Comparison of ENCODE assay signal across 21 mouse cellular contexts in genomic region chr17:79937921-79938601, GRCm38 (mm10). TPM values are rescaled to one million over a fixed set of nuclear protein-coding genes. Genes with fewer than 3 reads are reported as not detected.
A peak's percentile ranks its signal among the peaks of the same experiment; 100 is the strongest.
DNase-seq lines count a peak whose midpoint lies in the region; ATAC-seq and TF ChIP-seq lines count a peak whose summit lies in the region.
"Had no signal": no experiment of that assay in that cellular context is flagged by ENCODE, and none has a peak within 500 bp of the region (broad histone marks: within the 10 kb centered on the region; RNA-seq: fewer than 3 reads in every experiment).

No protein-coding gene starts in this region.

- H3K9ac ChIP-seq in liver, embryonic 13.5 days, result no peak overlapping the region
- H3K9ac ChIP-seq: embryonic facial prominence, embryonic 15.5 days; forebrain, embryonic 13.5 days; limb, embryonic 12.5 days; neural tube, embryonic 12.5 days had no signal

- TF ChIP-seq CTCF in small intestine, adult 2 months (IDR thresholded peaks at IDR 0.05; ENCODE audit: extremely low read depth, insufficient read length, insufficient replicate concordance, low read depth, low read length), result no peak

- TF ChIP-seq POLR2A in small intestine, adult 2 months (IDR thresholded peaks at IDR 0.05; ENCODE audit: low read depth, low read length), result no peak

- ATAC-seq in liver, embryonic 13.5 days (ENCODE audit: low read depth), result peak; percentile 47
- no peak for ATAC-seq in erythroblast, adult 5-6 weeks (replicated peaks; ENCODE audit: low FRiP score, poor library complexity, severe bottlenecking)
- ATAC-seq: forebrain, embryonic 13.5 days; hindbrain, embryonic 16.5 days; lung, postnatal 0 days had no signal

- H3K9me3 ChIP-seq in liver, embryonic 13.5 days (replicated peaks), result no peaks in the 10 kb centered on the region
- H3K9me3 ChIP-seq: embryonic facial prominence, embryonic 15.5 days; forebrain, embryonic 13.5 days; limb, embryonic 12.5 days; neural tube, embryonic 12.5 days had no signal

- no peaks in the 10 kb centered on the region for H3K36me3 ChIP-seq in liver, embryonic 13.5 days
- H3K36me3 ChIP-seq in small intestine, adult 2 months (ENCODE audit: control insufficient read depth, insufficient read depth, low read length), result no peaks in the 10 kb centered on the region
- H3K36me3 ChIP-seq: embryonic facial prominence, embryonic 15.5 days; limb, embryonic 12.5 days; neural tube, embryonic 12.5 days had no signal

- DNase-seq in adrenal gland, adult 2 months, result peak; percentile 54
- DNase-seq in adrenal gland, postnatal 4 days (ENCODE audit: low spot score in 2 of 2), result no peak
- no peak for DNase-seq in liver, embryonic 13.5 days
- DNase-seq in liver, result no peak
- DNase-seq in brain, adult 2 months (ENCODE audit: low read depth, low spot score), result peak; percentile 20
- DNase-seq in frontal cortex, postnatal 25 days (ENCODE audit: low spot score in 2 of 2), result no peak
- DNase-seq: cerebellum, adult 2 months; gastrocnemius, adult 2 months; right cerebral cortex, postnatal 25 days had no signal

- no peak overlapping the region for H3K4me2 ChIP-seq in liver, embryonic 13.5 days
- H3K4me2 ChIP-seq: embryonic facial prominence, embryonic 15.5 days; forebrain, embryonic 13.5 days; heart, embryonic 11.5 days; limb, embryonic 12.5 days; neural tube, embryonic 12.5 days had no signal

- WGBS in liver, embryonic 13.5 days (ENCODE audit: insufficient replicate concordance), result 69% methylated on average over 10 of the region's 10 CpGs
- 59% methylated on average over 10 of the region's 10 CpGs for WGBS in small intestine, adult 2 months

- no peak overlapping the region for H3K4me3 ChIP-seq in liver, embryonic 13.5 days (replicated peaks)
- no peak overlapping the region for H3K4me3 ChIP-seq in small intestine, adult 2 months (ENCODE audit: low read depth, low read length)
- H3K4me3 ChIP-seq: embryonic facial prominence, embryonic 15.5 days; forebrain, embryonic 13.5 days; gastrocnemius, adult 2 months; layer of hippocampus, adult 2 months; left cerebral cortex, adult 2 months; limb, embryonic 12.5 days; megakaryocyte, embryonic 14.5 days; neural tube, embryonic 12.5 days had no signal

- no peaks in the 10 kb centered on the region; the same call in 1 of the 2 replicates for H3K27me3 ChIP-seq in liver, embryonic 13.5 days
- H3K27me3 ChIP-seq in small intestine, adult 2 months (ENCODE audit: control insufficient read depth, insufficient read depth, low read length), result no peaks in the 10 kb centered on the region
- H3K27me3 ChIP-seq: embryonic facial prominence, embryonic 15.5 days; forebrain, embryonic 13.5 days; limb, embryonic 12.5 days; neural tube, embryonic 12.5 days had no signal

- no peak overlapping the region for H3K27ac ChIP-seq in liver, embryonic 13.5 days
- H3K27ac ChIP-seq in small intestine, adult 2 months (ENCODE audit: insufficient read depth, low read depth, low read length), result peak overlapping the region; percentile 91
- H3K27ac ChIP-seq: embryonic facial prominence, embryonic 15.5 days; forebrain, embryonic 13.5 days; gastrocnemius, adult 2 months; layer of hippocampus, adult 2 months; left cerebral cortex, adult 2 months; limb, embryonic 12.5 days; neural tube, embryonic 12.5 days had no signal

- H3K4me1 ChIP-seq in liver, embryonic 13.5 days (replicated peaks), result peaks cover 13% of the 10 kb centered on the region
- peaks cover 12% of the 10 kb centered on the region; the same call in 1 of the 2 replicates for H3K4me1 ChIP-seq in small intestine, adult 2 months (ENCODE audit: control insufficient read depth, insufficient read depth, insufficient read length, low read length)
- H3K4me1 ChIP-seq: forebrain, embryonic 13.5 days; neural tube, embryonic 12.5 days had no signal

RNA-seq across cellular contexts. Expression of gene Atl2, which starts 42.1 kb away (rescaled TPM):
- total RNA-seq in adrenal gland, adult 2 months (2021), result 100 to 1,000 TPM in 1 of 2 experiments, 10 to 100 TPM in 1; 61.4 to 137 TPM
- polyA plus RNA-seq in adrenal gland, adult 2 months (2012; rRNA removed), result 10.3 and 14.5 TPM in 2 replicates
- total RNA-seq in adrenal gland, postnatal 4 days (2021), result 10 to 100 TPM; 42.0 to 42.6 TPM
- 31.7 and 40.2 TPM in 2 replicates for polyA plus RNA-seq in liver, embryonic 13.5 days (2015; fragmentation: Nextera tagmentation; extraction: Ambion mirVana)
- polyA plus RNA-seq in small intestine, adult 2 months (2012; rRNA removed), result 4.8 and 12.8 TPM in 2 replicates
- 16.7 and 30.1 TPM in 2 replicates for total RNA-seq in erythroblast, adult 5-6 weeks (2015; ENCODE audit: low replicate concordance)
- total RNA-seq in erythroblast, adult 5-6 weeks (2017; ENCODE audit: low replicate concordance), result 21.6 and 38.2 TPM in 2 replicates

Comparison
In these comparisons a context has a peak if more than half of its experiments do, and no peak if none do; other contexts are left out.
1. DNase-seq: peak in adrenal gland, adult 2 months (single experiment) and brain, adult 2 months (single experiment); none in adrenal gland, postnatal 4 days (0 of 2), liver, embryonic 13.5 days (single experiment), liver (single experiment) and frontal cortex, postnatal 25 days (0 of 2).